Mouse (Mus musculus) kidney, adult 2 months (tissue): Measurements from ENCODE around the gene Kalrn. TPM values are rescaled to one million over a fixed set of nuclear protein-coding genes. Genes with fewer than 3 reads are reported as not detected.

Experiments
- DNase-seq: peaks from one replicate; pipeline ENCODE4 v3.0.0; 2021
- H3K27ac ChIP-seq: fragments of 200-500 bp; 2 replicates; pipeline ENCODE4 v1.5.1; 2012; ENCODE audit warnings: low read depth, low read length, control low read depth, inconsistent platforms; ENCODE audit not compliant: insufficient read depth
- H3K27me3 ChIP-seq: fragments of 200-500 bp; replicated peaks from 2 replicates; pipeline ENCODE4 v1.6.1; 2012; ENCODE audit warnings: mild to moderate bottlenecking, moderate library complexity, low read length, inconsistent platforms; ENCODE audit not compliant: control insufficient read depth, insufficient read depth
- H3K36me3 ChIP-seq: fragments of 200-500 bp; 2 replicates; pipeline ENCODE4 v1.6.1; 2012; ENCODE audit warnings: mild to moderate bottlenecking, moderate library complexity, low read length, inconsistent platforms; ENCODE audit not compliant: control insufficient read depth, insufficient read depth
- H3K4me1 ChIP-seq: fragments of 200-500 bp; 2 replicates; pipeline ENCODE4 v1.6.1; 2011; ENCODE audit warnings: low read length; ENCODE audit not compliant: control insufficient read depth, insufficient read depth
- H3K4me3 ChIP-seq: fragments of 200-500 bp; 2 replicates; pipeline ENCODE4 v1.5.1; 2011; ENCODE audit warnings: mild to moderate bottlenecking, low read depth, low read length, control low read depth; ENCODE audit not compliant: insufficient read depth
- CTCF ChIP-seq: fragments of 200-500 bp; conservative IDR thresholded peaks from 2 replicates; pipeline ENCODE4 v1.5.1; 2011; ENCODE audit warnings: low read depth, mild to moderate bottlenecking, control low read depth, low read length, moderate library complexity, mixed read lengths; ENCODE audit not compliant: insufficient read depth, insufficient read length
- POLR2A ChIP-seq: fragments of 200-500 bp; IDR thresholded peaks from one replicate; pipeline ENCODE4 v1.6.1; 2011; ENCODE audit warnings: low read depth, low read length, control low read depth
- WGBS: fragments of 180-500 bp; shearing (Covaris S2); methylation state at CpG from one replicate; pipeline ENCODE4 v1.1.7; 2018; 5-methylcytosine and 5-hydroxymethylcytosine counted together
- polyA plus RNA-seq: library from polyadenylated mRNA; depleted of rRNA; stranded (reverse); fragments of >200 nt; gene quantifications from 2 replicates; pipeline ENCODE4 v1.2.3, GENCODE M21; 2012

Gene Kalrn
- polyA plus RNA-seq, 1 experiment, result 8.6 TPM

DNA sequence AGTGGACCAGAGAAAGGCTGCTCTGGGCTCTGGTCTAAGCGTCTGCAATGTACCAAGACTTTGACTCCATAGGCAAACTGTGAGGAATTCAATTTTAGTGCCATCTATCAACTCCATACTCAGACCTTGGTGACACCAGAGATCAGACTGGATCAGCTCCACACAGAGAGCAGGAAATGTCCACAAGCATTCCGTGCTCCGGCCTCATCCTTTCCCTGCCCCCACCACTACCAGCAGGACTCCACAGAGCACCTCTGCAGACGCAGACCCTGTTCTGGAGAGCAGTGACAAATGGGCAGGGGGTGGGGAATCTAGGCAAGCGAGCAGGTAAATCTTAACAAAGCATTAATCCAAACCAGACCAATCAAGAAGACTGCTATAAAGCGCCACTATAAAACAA, 15.4 kb downstream of the Kalrn start:
- Histone ChIP-seq H3K36me3 (no peaks in the 10 kb centered on the region), H3K4me3 (no peak overlapping the region), H3K27ac (no peak overlapping the region), H3K4me1 (no peaks in the 10 kb centered on the region), H3K27me3 (no peaks in the 10 kb centered on the region)
- TF ChIP-seq POLR2A (no peak), CTCF (no peak)
- 66% methylated on average over 6 of the region's 6 CpGs for WGBS
- no peak for DNase-seq

DNA sequence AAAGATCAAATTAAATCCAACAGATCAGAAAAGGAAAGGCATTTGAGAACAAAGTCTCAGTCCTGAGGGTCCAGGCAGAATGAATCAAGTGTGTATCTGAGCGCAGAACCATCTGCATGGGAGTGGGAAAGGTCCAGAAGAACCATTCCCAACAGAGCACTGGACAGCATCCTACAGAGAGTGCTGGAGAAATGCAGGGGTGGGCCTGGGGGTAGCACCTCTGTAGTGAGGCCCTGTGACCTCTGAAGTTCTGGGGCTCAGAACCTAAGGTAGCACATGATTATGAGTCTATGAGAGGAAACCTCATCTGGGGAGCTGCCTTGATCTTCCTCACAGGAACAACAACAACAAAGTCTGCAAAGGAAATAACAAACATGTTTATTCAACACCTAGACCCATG, 20.6 kb downstream of the Kalrn start:
- H3K36me3 ChIP-seq, result no peaks in the 10 kb centered on the region
- TF ChIP-seq CTCF (no peak), POLR2A (no peak)
- no peaks in the 10 kb centered on the region for H3K4me1 ChIP-seq
- H3K27ac ChIP-seq, result no peak overlapping the region
- H3K27me3 ChIP-seq, result no peaks in the 10 kb centered on the region
- 95% methylated on average over 1 of the region's 1 CpGs for WGBS
- H3K4me3 ChIP-seq, result no peak overlapping the region
- DNase-seq, result no peak

DNA sequence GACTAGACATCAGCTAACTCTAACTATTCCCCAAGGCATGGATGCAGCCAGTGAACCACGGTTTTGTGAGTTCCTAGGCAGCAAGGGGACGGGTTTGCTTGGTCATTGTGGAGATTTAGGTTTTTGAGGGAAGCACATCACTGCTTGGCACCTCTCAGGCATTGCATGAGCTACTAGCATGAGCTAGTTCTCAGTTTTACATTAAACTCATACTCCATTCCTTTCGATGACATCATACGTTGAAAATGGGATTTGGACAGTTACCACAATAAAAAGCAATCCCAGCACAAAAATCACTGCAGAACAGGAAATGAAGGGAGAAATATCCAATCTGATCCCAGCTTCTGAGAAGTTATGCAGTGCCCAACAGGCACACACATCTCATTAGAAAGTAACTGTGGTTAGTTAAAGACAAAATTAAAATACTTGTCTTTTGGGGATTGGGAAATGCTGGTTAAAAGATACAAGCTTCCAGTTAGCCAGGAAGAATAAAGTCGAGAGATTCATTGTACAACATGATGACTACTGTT, 23.8 kb downstream of the Kalrn start:
- TF ChIP-seq POLR2A, result no peak
- TF ChIP-seq CTCF, result no peak

DNA sequence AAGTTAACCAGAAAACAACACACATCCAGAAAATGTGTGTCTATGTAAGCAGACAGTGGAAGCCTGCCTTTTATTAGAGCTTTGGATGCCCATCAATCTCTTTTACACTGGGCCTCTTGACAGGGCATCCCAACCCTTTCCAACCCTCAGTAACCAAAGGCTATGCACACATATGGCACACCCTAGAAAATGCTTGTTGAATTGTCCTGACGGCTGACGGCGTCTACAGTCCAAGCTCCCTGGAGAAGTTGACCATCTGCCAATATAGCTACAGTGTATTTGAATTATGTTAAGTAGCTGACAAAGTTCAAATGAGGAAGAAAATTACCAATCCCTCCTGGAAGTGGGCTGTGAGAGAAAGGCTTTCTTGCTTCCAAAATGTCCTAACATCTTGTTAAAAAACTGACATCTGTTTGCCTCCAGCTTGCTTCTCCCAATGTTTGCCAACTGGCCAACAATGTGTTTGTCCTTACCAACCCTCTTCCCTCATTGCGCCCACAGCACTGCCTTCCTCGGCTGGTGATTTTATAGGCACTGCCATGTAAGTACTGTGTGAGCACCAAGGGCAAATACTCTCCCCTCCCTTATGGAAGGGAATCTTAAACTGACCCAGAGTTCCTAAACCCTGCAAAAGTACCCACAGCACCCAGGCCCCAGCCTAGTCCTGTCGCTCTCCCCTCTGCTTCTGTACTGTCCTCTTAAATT, 26.4 kb downstream of the Kalrn start:
- H3K36me3 ChIP-seq, result no peaks in the 10 kb centered on the region
- H3K27me3 ChIP-seq, result no peaks in the 10 kb centered on the region
- no peak for TF ChIP-seq CTCF
- TF ChIP-seq POLR2A, result no peak
- H3K4me1 ChIP-seq, result no peaks in the 10 kb centered on the region
- DNase-seq, result no peak
- no peak overlapping the region for H3K27ac ChIP-seq
- WGBS, result 64% methylated on average over 6 of the region's 6 CpGs
- H3K4me3 ChIP-seq, result no peak overlapping the region

More for the DNA sequence above, 23.8 kb downstream of the Kalrn start:
- no peak overlapping the region for H3K4me3 ChIP-seq
- H3K27ac ChIP-seq, result no peak overlapping the region
- WGBS, result 63% methylated on average over 5 of the region's 5 CpGs
- DNase-seq, result no peak
- no peaks in the 10 kb centered on the region for H3K27me3 ChIP-seq
- no peaks in the 10 kb centered on the region for H3K36me3 ChIP-seq
- no peaks in the 10 kb centered on the region for H3K4me1 ChIP-seq

DNA sequence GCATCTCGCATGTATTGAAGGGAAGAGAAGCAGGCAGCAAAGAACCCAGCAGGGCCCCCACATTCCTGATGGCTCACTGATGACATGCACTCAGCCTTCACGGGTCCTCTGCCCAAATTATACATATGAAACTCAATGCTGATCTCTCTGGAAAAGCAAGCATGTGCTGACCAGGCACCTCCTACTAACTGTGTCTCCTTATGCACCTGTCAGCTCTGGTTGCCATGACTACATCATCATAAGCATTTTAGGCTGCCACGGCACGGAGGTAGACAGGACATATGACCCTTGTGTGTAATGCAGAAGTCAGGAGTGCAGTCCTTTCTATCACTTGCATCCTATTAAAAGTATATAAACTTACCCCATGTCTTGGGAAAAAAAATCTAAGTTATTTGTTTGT, 29.6 kb downstream of the Kalrn start:
- TF ChIP-seq POLR2A, result no peak
- no peak for TF ChIP-seq CTCF
- Histone ChIP-seq H3K27ac (no peak overlapping the region), H3K4me1 (no peaks in the 10 kb centered on the region), H3K27me3 (no peaks in the 10 kb centered on the region), H3K4me3 (no peak overlapping the region), H3K36me3 (no peaks in the 10 kb centered on the region)
- DNase-seq, result no peak
- 78% methylated on average over 4 of the region's 4 CpGs for WGBS

DNA sequence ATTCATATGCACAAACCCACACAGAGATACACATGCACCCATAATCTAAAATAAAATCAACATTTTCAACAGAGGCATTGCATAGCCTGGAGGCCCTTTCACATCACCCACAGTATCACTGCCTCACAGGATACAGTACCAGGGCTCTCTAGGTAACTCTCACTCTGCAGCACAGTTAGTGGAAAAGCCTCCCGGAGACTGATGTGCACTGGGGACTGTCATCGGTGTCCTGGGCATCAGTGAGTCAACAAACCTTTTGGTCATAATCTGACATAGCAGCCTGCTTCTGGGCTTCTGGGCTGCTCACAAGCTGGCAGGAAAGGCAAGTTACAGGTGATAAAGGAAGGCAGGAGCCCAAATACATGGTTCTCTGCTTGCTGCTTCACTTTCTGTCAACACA, 31.0 kb downstream of the Kalrn start:
- Histone ChIP-seq H3K27ac (no peak overlapping the region), H3K4me1 (no peaks in the 10 kb centered on the region), H3K27me3 (no peaks in the 10 kb centered on the region), H3K36me3 (no peaks in the 10 kb centered on the region), H3K4me3 (no peak overlapping the region)
- TF ChIP-seq CTCF, result no peak
- TF ChIP-seq POLR2A, result no peak
- no peak for DNase-seq
- whole genome bisulfite sequencing, result 96% methylated on average over 2 of the region's 2 CpGs

DNA sequence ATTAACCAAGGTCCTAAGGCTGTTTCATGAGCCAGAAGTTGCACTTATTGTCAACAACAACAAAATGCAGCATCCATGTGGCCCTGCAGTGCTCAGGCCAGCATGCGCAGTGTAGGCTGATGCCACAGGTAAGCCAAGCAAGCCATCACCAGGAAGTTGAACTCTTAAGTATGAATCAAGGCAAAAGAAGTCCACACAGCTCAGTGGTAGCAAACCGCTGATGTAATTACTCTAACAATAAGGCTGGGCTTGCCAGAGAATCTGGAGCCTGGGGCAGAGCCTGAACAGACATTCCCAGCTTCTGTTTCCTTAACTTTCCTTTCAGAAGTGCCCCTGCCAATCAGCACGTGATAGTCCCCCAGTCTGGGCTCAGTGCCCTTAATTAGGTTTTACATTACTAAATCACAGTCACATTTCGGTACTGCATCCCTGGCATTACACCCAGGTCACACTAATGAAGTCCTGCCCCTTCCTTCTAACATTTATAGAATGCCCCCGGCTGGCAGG, 34.6 kb downstream of the Kalrn start:
- H3K27me3 ChIP-seq, result no peaks in the 10 kb centered on the region
- DNase-seq, result no peak
- no peaks in the 10 kb centered on the region for H3K4me1 ChIP-seq
- no peak overlapping the region for H3K27ac ChIP-seq
- 49% methylated on average over 5 of the region's 5 CpGs for WGBS
- H3K4me3 ChIP-seq, result no peak overlapping the region
- H3K36me3 ChIP-seq, result no peaks in the 10 kb centered on the region
- TF ChIP-seq POLR2A (no peak), CTCF (no peak)
